Mouse (Mus musculus): Measurements from ENCODE around the gene Olfr1442. TPM values are rescaled to one million over a fixed set of nuclear protein-coding genes. Genes with fewer than 3 reads are reported as not detected.
"Not testable (repeated sequence)": the region's sequence is repeated elsewhere in the genome, so short reads cannot be mapped to it uniquely, and the experiment has no call there.

The Olfr1442 gene
- not detected in 2 replicates for polyA plus RNA-seq (2015; fragmentation: Nextera tagmentation; extraction: Ambion mirVana)

GRCm38 (mm10) chr19:12670139-12670538 lies at the start of gene Olfr1442:
Gene Olfr1442, plus strand, starts transcription at chr19:12670439.
- Histone ChIP-seq H3K4me1 (replicated peaks) (no peaks in the 10 kb centered on the region), H3K4me3 (no peak within 1 kb of the TSS), H3K4me2 (no peak within 1 kb of the TSS), H3K9ac (no peak within 1 kb of the TSS), H3K36me3 (no peaks in the 10 kb centered on the region), H3K27ac (no peak within 1 kb of the TSS), H3K27me3 (no peaks in the 10 kb centered on the region), H3K9me3 (replicated peaks) (no peaks in the 10 kb centered on the region)
- ATAC-seq (replicated peaks; ENCODE audit: insufficient number of reproducible peaks, insufficient read depth, low FRiP score, low read depth): no peak

DNA sequence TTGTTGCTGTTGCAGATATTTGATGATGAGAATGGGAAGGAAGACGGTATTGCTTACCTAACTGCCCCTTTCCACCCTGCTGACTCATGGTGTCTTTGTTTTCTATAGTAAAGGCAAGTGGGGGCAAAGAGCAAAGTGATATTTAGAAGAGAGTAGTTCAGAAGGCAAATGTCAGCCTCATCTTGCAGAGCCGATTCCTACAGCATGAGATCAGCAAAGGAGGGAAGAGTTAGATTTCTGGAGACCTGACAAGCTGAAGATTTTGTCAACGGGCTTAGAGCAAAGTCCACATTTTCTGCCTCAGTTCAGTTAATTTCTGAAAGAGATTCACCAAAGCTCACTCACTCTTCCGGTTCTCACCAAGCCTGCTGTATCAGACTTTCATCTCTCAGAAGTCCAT lies 37.1 kb upstream of the Olfr1442 start, which contains the start of gene Glyat:
Gene Glyat (plus strand): TSS at position 133 of the 400 bp plus-strand sequence.
- no peak within 1 kb of the TSS for H3K27ac ChIP-seq
- no peaks in the 10 kb centered on the region for H3K27me3 ChIP-seq
- no peak for ATAC-seq (replicated peaks; ENCODE audit: insufficient number of reproducible peaks, insufficient read depth, low FRiP score, low read depth)
- H3K9ac ChIP-seq: no peak within 1 kb of the TSS
- WGBS: 64% methylated on average over 4 of the region's 4 CpGs
- no peak within 1 kb of the TSS for H3K4me2 ChIP-seq
- H3K36me3 ChIP-seq: no peaks in the 10 kb centered on the region
- H3K4me1 ChIP-seq (replicated peaks): no peaks in the 10 kb centered on the region
- no peaks in the 10 kb centered on the region for H3K9me3 ChIP-seq (replicated peaks)
- no peak within 1 kb of the TSS for H3K4me3 ChIP-seq

DNA sequence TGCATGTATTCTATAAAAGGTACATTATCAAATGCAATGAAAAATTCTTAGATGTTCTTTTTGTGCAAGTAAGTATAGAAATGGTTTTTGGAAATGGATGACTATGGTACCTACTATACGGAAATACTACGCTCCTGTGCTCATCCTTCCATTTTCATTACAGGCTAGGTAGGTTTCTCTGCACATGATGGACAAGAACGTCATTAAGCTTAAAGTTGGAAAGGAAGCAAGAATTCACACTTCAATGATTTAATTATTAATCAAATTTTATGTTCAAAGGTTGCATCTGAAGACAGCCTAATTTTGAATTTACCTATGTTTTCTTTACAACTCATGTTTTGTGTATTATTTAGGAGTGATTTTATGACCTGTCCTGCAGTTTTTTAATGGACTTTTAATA lies 36.0 kb upstream of the Olfr1442 start:
- WGBS: 85% methylated on average over 3 of the region's 3 CpGs

DNA sequence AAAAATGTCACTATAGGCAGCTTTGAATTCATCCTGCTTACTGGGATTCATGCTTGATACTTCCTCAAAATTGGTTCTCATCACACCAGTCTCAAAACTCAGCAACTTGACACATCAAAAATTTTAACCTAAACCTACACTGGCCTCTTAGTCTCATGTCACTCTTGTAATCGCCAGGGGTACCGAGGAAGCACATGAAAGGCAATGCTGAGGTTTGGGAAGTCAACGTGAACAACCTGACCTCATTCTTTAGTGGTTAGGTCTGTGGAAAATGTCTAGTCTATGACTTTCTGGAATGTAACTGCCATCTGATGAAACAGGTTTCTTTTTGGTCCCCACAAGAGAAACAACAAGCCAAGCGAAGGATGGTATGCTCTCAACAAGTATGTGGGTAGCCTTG lies 35.3 kb upstream of the Olfr1442 start:
- Histone ChIP-seq H3K27ac (no peak overlapping the region), H3K9ac (no peak overlapping the region), H3K4me3 (no peak overlapping the region), H3K4me1 (replicated peaks) (no peaks in the 10 kb centered on the region), H3K36me3 (no peaks in the 10 kb centered on the region), H3K4me2 (no peak overlapping the region), H3K9me3 (replicated peaks) (no peaks in the 10 kb centered on the region), H3K27me3 (no peaks in the 10 kb centered on the region)
- ATAC-seq (replicated peaks; ENCODE audit: insufficient number of reproducible peaks, insufficient read depth, low FRiP score, low read depth): no peak
- 74% methylated on average over 4 of the region's 4 CpGs for WGBS

More for the DNA sequence above, 36.0 kb upstream of the Olfr1442 start:
- Histone ChIP-seq H3K27ac (no peak overlapping the region), H3K9ac (no peak overlapping the region), H3K4me3 (no peak overlapping the region), H3K36me3 (no peaks in the 10 kb centered on the region), H3K27me3 (no peaks in the 10 kb centered on the region), H3K9me3 (replicated peaks) (no peaks in the 10 kb centered on the region), H3K4me2 (no peak overlapping the region), H3K4me1 (replicated peaks) (no peaks in the 10 kb centered on the region)
- no peak for ATAC-seq (replicated peaks; ENCODE audit: insufficient number of reproducible peaks, insufficient read depth, low FRiP score, low read depth)

- Histone ChIP-seq H3K9me3 (replicated peaks) (no peaks in the 10 kb centered on the region), H3K4me1 (replicated peaks) (no peaks in the 10 kb centered on the region), H3K9ac (no peak overlapping the region), H3K4me2 (no peak overlapping the region), H3K4me3 (no peak overlapping the region), H3K27me3 (no peaks in the 10 kb centered on the region), H3K27ac (no peak overlapping the region), H3K36me3 (no peaks in the 10 kb centered on the region)
- 55% methylated on average over 3 of the region's 3 CpGs for WGBS
- no peak for ATAC-seq (replicated peaks; ENCODE audit: insufficient number of reproducible peaks, insufficient read depth, low FRiP score, low read depth)
These were observed 33.4 kb upstream of the Olfr1442 start for GRCm38 (mm10) chr19:12636863-12637262.

DNA sequence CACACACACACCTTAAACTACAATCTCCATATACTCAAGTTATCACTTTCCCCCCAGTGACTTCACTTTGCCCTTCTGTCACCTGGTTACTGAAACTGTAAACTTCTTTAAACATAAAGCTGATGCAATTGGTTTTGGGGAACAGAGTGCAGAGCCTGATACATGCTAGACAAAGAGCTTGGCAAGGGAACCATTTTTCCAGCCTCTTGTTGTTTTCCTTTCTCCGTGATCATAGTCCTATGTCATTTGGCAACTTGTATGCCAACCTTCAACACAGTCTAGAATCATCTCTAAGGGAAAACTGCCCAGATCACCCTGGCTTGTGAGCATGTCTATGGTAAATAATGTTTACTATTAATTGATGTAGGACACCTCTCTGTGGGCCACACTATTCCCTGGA lies 32.2 kb upstream of the Olfr1442 start:
- H3K4me2 ChIP-seq: no peak overlapping the region
- no peak for ATAC-seq (replicated peaks; ENCODE audit: insufficient number of reproducible peaks, insufficient read depth, low FRiP score, low read depth)
- WGBS: 64% methylated on average over 1 of the region's 1 CpGs
- H3K27ac ChIP-seq: no peak overlapping the region
- no peaks in the 10 kb centered on the region for H3K9me3 ChIP-seq (replicated peaks)
- no peaks in the 10 kb centered on the region for H3K36me3 ChIP-seq
- H3K4me1 ChIP-seq (replicated peaks): no peaks in the 10 kb centered on the region
- H3K27me3 ChIP-seq: no peaks in the 10 kb centered on the region
- H3K4me3 ChIP-seq: no peak overlapping the region
- H3K9ac ChIP-seq: no peak overlapping the region

DNA sequence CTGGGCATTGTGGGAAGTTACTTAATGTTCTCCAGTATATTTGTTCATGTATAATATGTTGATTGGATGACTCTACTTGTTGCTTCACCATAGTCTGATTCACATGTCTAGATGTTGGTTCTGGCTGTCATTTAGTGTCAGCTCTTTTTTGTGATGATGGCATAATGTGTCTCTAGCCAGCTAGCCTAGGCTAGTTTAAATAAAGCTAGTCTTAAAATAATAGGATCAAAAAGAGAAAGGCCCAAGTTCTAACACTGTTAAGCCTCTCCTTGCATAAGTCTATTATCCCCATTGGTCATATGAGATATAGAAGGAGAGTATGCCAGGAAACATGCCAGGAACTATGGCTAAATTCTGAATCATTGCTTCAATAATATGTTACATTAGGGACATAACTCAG lies 20.7 kb upstream of the Olfr1442 start:
- no peak for ATAC-seq (replicated peaks; ENCODE audit: insufficient number of reproducible peaks, insufficient read depth, low FRiP score, low read depth)
- H3K27me3 ChIP-seq: no peaks in the 10 kb centered on the region

GRCm38 (mm10) chr19:12666156-12666555 lies 4.1 kb upstream of the Olfr1442 start:
- 67% methylated on average over 1 of the region's 1 CpGs for WGBS
- H3K9me3 ChIP-seq (replicated peaks): no peaks in the 10 kb centered on the region
- no peaks in the 10 kb centered on the region for H3K4me1 ChIP-seq (replicated peaks)
- no peak overlapping the region for H3K9ac ChIP-seq
- no peak for ATAC-seq (replicated peaks; ENCODE audit: insufficient number of reproducible peaks, insufficient read depth, low FRiP score, low read depth)
- H3K36me3 ChIP-seq: no peaks in the 10 kb centered on the region
- H3K4me2 ChIP-seq: no peak overlapping the region
- H3K27me3 ChIP-seq: no peaks in the 10 kb centered on the region
- no peak overlapping the region for H3K27ac ChIP-seq
- no peak overlapping the region for H3K4me3 ChIP-seq

More for the DNA sequence above, 20.7 kb upstream of the Olfr1442 start:
- no peak overlapping the region for H3K4me2 ChIP-seq
- H3K4me3 ChIP-seq: no peak overlapping the region
- H3K9me3 ChIP-seq (replicated peaks): no peaks in the 10 kb centered on the region
- H3K27ac ChIP-seq: no peak overlapping the region
- no peak overlapping the region for H3K9ac ChIP-seq
- no peaks in the 10 kb centered on the region for H3K4me1 ChIP-seq (replicated peaks)
- H3K36me3 ChIP-seq: no peaks in the 10 kb centered on the region

GRCm38 (mm10) chr19:12668601-12669000 lies 1.6 kb upstream of the Olfr1442 start:
- H3K9ac ChIP-seq; H3K27me3 ChIP-seq; ATAC-seq (replicated peaks; ENCODE audit: insufficient number of reproducible peaks, insufficient read depth, low FRiP score, low read depth); H3K4me1 ChIP-seq (replicated peaks); H3K4me3 ChIP-seq; H3K9me3 ChIP-seq (replicated peaks); H3K27ac ChIP-seq; H3K36me3 ChIP-seq; H3K4me2 ChIP-seq: not testable (repeated sequence)
- WGBS: 87% methylated on average over 3 of the region's 3 CpGs

DNA sequence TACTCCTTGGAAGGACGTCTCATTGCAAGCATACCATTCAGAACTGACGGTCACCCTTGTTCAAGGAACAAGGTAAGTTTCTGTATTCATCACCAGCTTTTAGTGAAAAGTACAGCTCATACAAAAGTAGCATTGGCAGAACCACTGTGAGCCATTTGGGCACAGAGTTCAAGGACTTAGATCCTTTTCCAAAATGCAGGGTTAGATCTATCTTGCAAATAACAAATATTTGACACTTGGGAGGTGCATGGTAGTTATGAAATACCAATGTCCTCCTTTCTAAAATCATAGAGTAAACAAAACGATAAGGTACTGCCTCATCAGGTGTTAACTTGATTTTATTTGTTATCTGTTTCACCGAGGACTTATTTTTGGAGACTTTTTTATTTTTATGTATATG lies 812 bp downstream of the Olfr1442 start:
- H3K4me3 ChIP-seq: no peak overlapping the region
- H3K4me1 ChIP-seq (replicated peaks): no peaks in the 10 kb centered on the region
- H3K4me2 ChIP-seq: no peak overlapping the region
- H3K36me3 ChIP-seq: no peaks in the 10 kb centered on the region
- H3K9me3 ChIP-seq (replicated peaks): no peaks in the 10 kb centered on the region
- H3K9ac ChIP-seq: no peak overlapping the region
- H3K27me3 ChIP-seq: no peaks in the 10 kb centered on the region
- 74% methylated on average over 4 of the region's 4 CpGs for WGBS
- no peak overlapping the region for H3K27ac ChIP-seq
- ATAC-seq (replicated peaks; ENCODE audit: insufficient number of reproducible peaks, insufficient read depth, low FRiP score, low read depth): no peak

DNA sequence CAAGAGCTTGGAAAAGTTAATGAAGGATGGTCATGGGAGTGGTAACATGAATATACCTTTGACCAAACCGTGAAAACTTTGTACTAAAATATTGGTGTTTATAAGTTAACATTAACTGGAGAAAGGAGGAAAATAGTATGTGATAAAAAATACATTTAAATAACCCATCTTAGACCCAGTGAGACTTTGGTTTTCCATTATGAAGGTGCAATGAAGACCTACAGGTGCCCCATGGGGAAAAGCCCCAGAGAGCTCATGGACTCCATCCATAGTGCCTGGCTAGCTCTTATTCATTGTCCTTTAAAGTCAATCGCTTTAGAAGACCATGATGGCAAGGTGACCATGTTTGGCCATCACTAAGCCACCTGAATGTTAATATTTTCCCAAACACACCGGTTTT lies 7.6 kb downstream of the Olfr1442 start, which contains the start of gene Olfr1443:
Gene Olfr1443 (plus strand): TSS at position 301 of the 400 bp plus-strand sequence.
- H3K4me2 ChIP-seq: no peak within 1 kb of the TSS
- ATAC-seq (replicated peaks; ENCODE audit: insufficient number of reproducible peaks, insufficient read depth, low FRiP score, low read depth): no peak
- no peaks in the 10 kb centered on the region for H3K27me3 ChIP-seq
- H3K9me3 ChIP-seq (replicated peaks): no peaks in the 10 kb centered on the region
- no peaks in the 10 kb centered on the region for H3K4me1 ChIP-seq (replicated peaks)
- no peaks in the 10 kb centered on the region for H3K36me3 ChIP-seq
- H3K27ac ChIP-seq: no peak within 1 kb of the TSS
- WGBS: 62% methylated on average over 3 of the region's 3 CpGs
- H3K9ac ChIP-seq: no peak within 1 kb of the TSS
- no peak within 1 kb of the TSS for H3K4me3 ChIP-seq

DNA sequence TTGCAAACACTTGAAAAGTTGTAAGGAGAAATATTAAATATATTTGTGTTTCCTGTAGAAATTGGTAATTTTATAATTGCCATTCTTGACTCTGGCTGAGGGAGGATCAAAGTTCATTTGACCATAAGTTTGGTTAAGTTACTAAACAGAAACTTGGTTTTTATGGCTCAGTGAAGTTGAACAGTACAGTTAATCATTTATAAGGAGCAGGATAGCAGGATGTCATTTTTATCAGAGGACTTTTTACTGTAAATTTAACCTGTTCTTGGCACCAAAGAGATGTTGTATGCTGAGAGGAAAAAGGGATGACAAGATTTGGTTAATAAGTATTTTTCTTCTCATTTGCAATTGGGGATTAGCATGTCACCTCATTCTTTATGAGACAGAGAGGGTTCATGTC lies 14.4 kb downstream of the Olfr1442 start:
- Histone ChIP-seq H3K4me1 (replicated peaks) (no peaks in the 10 kb centered on the region), H3K27me3 (no peaks in the 10 kb centered on the region), H3K36me3 (no peaks in the 10 kb centered on the region), H3K4me2 (no peak overlapping the region), H3K27ac (no peak overlapping the region), H3K4me3 (no peak overlapping the region), H3K9ac (no peak overlapping the region), H3K9me3 (replicated peaks) (no peaks in the 10 kb centered on the region)
- ATAC-seq (replicated peaks; ENCODE audit: insufficient number of reproducible peaks, insufficient read depth, low FRiP score, low read depth): no peak
